Mouse (Mus musculus) lung, embryonic 14.5 days (tissue): ENCODE data around the gene Tecpr1. TPM values are rescaled to one million over a fixed set of nuclear protein-coding genes. Genes with fewer than 3 reads are reported as not detected.

Experiments used
- ATAC-seq: fragments of 200-750 bp; cut with Nextera tagmentation; 2 replicates; pipeline ENCODE4 v1.8.0; 2017; ENCODE audit warnings: mild to moderate bottlenecking, moderate TSS enrichment, moderate library complexity; ENCODE audit not compliant: insufficient read depth
- DNase-seq: peaks from one replicate; pipeline ENCODE4 v3.0.0-alpha.2; 2015
- H3K27ac ChIP-seq: fragments of 300-500 bp; sonication (generic); 2 replicates; pipeline ENCODE4 v1.5.1; 2014; ENCODE audit warnings: low read depth, mild to moderate bottlenecking, moderate library complexity
- H3K27me3 ChIP-seq: fragments of 300-500 bp; sonication (generic); 2 replicates; pipeline ENCODE4 v1.6.1; 2014; ENCODE audit warnings: low read length, control low read depth; ENCODE audit not compliant: insufficient read depth
- H3K36me3 ChIP-seq: fragments of 300-500 bp; sonication (generic); 2 replicates; pipeline ENCODE4 v1.6.1; 2014; ENCODE audit warnings: control low read depth; ENCODE audit not compliant: insufficient read depth
- H3K4me1 ChIP-seq: fragments of 300-500 bp; sonication (generic); 2 replicates; pipeline ENCODE4 v1.6.1; 2014; ENCODE audit warnings: antibody characterized with exemption, control low read depth; ENCODE audit not compliant: insufficient read depth
- H3K4me2 ChIP-seq: fragments of 300-500 bp; sonication (generic); 2 replicates; pipeline ENCODE4 v1.6.1; 2014; ENCODE audit warnings: mild to moderate bottlenecking
- H3K4me3 ChIP-seq: fragments of 300-500 bp; sonication (generic); 2 replicates; pipeline ENCODE4 v1.5.1; 2014; ENCODE audit warnings: low read depth, low read length
- H3K9ac ChIP-seq: fragments of 300-500 bp; sonication (generic); 2 replicates; pipeline ENCODE4 v1.6.1; 2014
- H3K9me3 ChIP-seq: fragments of 300-500 bp; sonication (generic); 2 replicates; pipeline ENCODE4 v1.6.1; 2016; ENCODE audit warnings: low read depth, low read length, control low read depth
- CTCF ChIP-seq: IDR thresholded peaks from 2 replicates; pipeline ENCODE4 v1.5.1; 2016; ENCODE audit warnings: antibody characterized with exemption, low read depth
- WGBS: fragments of 180-500 bp; shearing (Covaris S2); extraction: QIAGEN DNeasy Blood & Tissue Kit; methylation state at CpG from one replicate; pipeline ENCODE4 v1.1.7; 2014; 5-methylcytosine and 5-hydroxymethylcytosine counted together
- polyA plus RNA-seq: library from polyadenylated mRNA; unstranded; fragments of >200 nt; fragmentation: Nextera tagmentation; extraction: Ambion mirVana; gene quantifications from 2 replicates; pipeline ENCODE4 v1.2.1, GENCODE M21; 2014

The Tecpr1 gene
- polyA plus RNA-seq, 1 experiment from 2014 or later: 19.3 TPM

- WGBS: 75% methylated on average over 21 of the region's 21 CpGs
- no peak overlapping the region for H3K27ac ChIP-seq
- ATAC-seq: no peak
- no peak overlapping the region for H3K9ac ChIP-seq
- H3K4me2 ChIP-seq: no peak overlapping the region
- no peaks in the 10 kb centered on the region for H3K27me3 ChIP-seq
- no peak for DNase-seq
- H3K9me3 ChIP-seq: no peaks in the 10 kb centered on the region
- H3K36me3 ChIP-seq: peaks cover 10% of the 10 kb centered on the region
- H3K4me3 ChIP-seq: no peak overlapping the region
- H3K4me1 ChIP-seq: peaks cover 5% of the 10 kb centered on the region; the same call in 1 of the 2 replicates
- no peak for TF ChIP-seq CTCF
These were observed 38.9 kb downstream of the Tecpr1 start for GRCm38 (mm10) chr5:144184350-144185045.

GRCm38 (mm10) chr5:144183647-144184335, 39.6 kb downstream of the Tecpr1 start:
- Histone ChIP-seq H3K27me3 (no peaks in the 10 kb centered on the region), H3K4me3 (no peak overlapping the region), H3K4me1 (peaks cover 5% of the 10 kb centered on the region; the same call in 1 of the 2 replicates), H3K9me3 (no peaks in the 10 kb centered on the region), H3K27ac (no peak overlapping the region), H3K9ac (no peak overlapping the region), H3K4me2 (no peak overlapping the region), H3K36me3 (peaks cover 12% of the 10 kb centered on the region)
- peak; percentile 21; the same call in 1 of the 2 replicates for ATAC-seq
- DNase-seq: peak; percentile 31
- TF ChIP-seq CTCF: no peak
- WGBS: 58% methylated on average over 7 of the region's 7 CpGs

GRCm38 (mm10) chr5:144183248-144183559, 40.2 kb downstream of the Tecpr1 start:
- no peak overlapping the region for H3K4me3 ChIP-seq
- no peaks in the 10 kb centered on the region for H3K27me3 ChIP-seq
- peaks cover 12% of the 10 kb centered on the region for H3K36me3 ChIP-seq
- ATAC-seq (peak; percentile 38; the same call in 1 of the 2 replicates), DNase-seq (peak; percentile 17)
- no peak overlapping the region for H3K9ac ChIP-seq
- no peak for TF ChIP-seq CTCF
- H3K4me1 ChIP-seq: peaks cover 5% of the 10 kb centered on the region; the same call in 1 of the 2 replicates
- WGBS: 21% methylated on average over 8 of the region's 8 CpGs
- no peaks in the 10 kb centered on the region for H3K9me3 ChIP-seq
- H3K27ac ChIP-seq: no peak overlapping the region
- no peak overlapping the region for H3K4me2 ChIP-seq

GRCm38 (mm10) chr5:144182542-144183247, 40.7 kb downstream of the Tecpr1 start:
- peak overlapping the region; percentile 30; the same call in 1 of the 2 replicates for H3K27ac ChIP-seq
- no peaks in the 10 kb centered on the region for H3K27me3 ChIP-seq
- H3K9me3 ChIP-seq: no peaks in the 10 kb centered on the region
- H3K4me1 ChIP-seq: peaks cover 5% of the 10 kb centered on the region; the same call in 1 of the 2 replicates
- H3K9ac ChIP-seq: no peak overlapping the region; the same call in 1 of the 2 replicates
- peaks cover 12% of the 10 kb centered on the region for H3K36me3 ChIP-seq
- DNase-seq (peak; percentile 27), ATAC-seq (no peak)
- no peak overlapping the region for H3K4me2 ChIP-seq
- no peak for TF ChIP-seq CTCF
- H3K4me3 ChIP-seq: no peak overlapping the region
- WGBS: 28% methylated on average over 20 of the region's 20 CpGs

GRCm38 (mm10) chr5:144181249-144181648, 42.2 kb downstream of the Tecpr1 start:
- H3K9ac ChIP-seq: no peak overlapping the region
- no peak overlapping the region for H3K27ac ChIP-seq
- H3K4me1 ChIP-seq: peaks cover 5% of the 10 kb centered on the region; the same call in 1 of the 2 replicates
- peaks cover 20% of the 10 kb centered on the region for H3K36me3 ChIP-seq
- no peak overlapping the region for H3K4me2 ChIP-seq
- WGBS: 86% methylated on average over 7 of the region's 7 CpGs
- TF ChIP-seq CTCF: no peak
- no peaks in the 10 kb centered on the region for H3K27me3 ChIP-seq
- H3K4me3 ChIP-seq: no peak overlapping the region
- ATAC-seq (no peak), DNase-seq (no peak)
- H3K9me3 ChIP-seq: no peaks in the 10 kb centered on the region

- Histone ChIP-seq H3K4me2 (no peak overlapping the region), H3K9ac (no peak overlapping the region), H3K27ac (no peak overlapping the region), H3K4me1 (peaks cover 5% of the 10 kb centered on the region; the same call in 1 of the 2 replicates), H3K4me3 (no peak overlapping the region), H3K27me3 (no peaks in the 10 kb centered on the region), H3K36me3 (peaks cover 40% of the 10 kb centered on the region), H3K9me3 (no peaks in the 10 kb centered on the region)
- 38% methylated on average over 6 of the region's 6 CpGs for WGBS
- DNase-seq (no peak), ATAC-seq (no peak)
- TF ChIP-seq CTCF: no peak
These were observed 45.2 kb downstream of the Tecpr1 start for GRCm38 (mm10) chr5:144178216-144178615.

GRCm38 (mm10) chr5:144173648-144174047, 49.8 kb downstream of the Tecpr1 start:
- DNase-seq (no peak), ATAC-seq (no peak)
- no peak for TF ChIP-seq CTCF
- Histone ChIP-seq H3K4me1 (no peaks in the 10 kb centered on the region), H3K9me3 (no peaks in the 10 kb centered on the region), H3K4me3 (no peak overlapping the region), H3K9ac (no peak overlapping the region), H3K4me2 (no peak overlapping the region), H3K27me3 (no peaks in the 10 kb centered on the region), H3K36me3 (peaks cover 55% of the 10 kb centered on the region), H3K27ac (no peak overlapping the region)
- 89% methylated on average over 18 of the region's 18 CpGs for WGBS
